Mouse (Mus musculus) forebrain, embryonic 14.5 days (tissue): ENCODE measurements around the gene Iapp. TPM values are rescaled to one million over a fixed set of nuclear protein-coding genes. Genes with fewer than 3 reads are reported as not detected.
A peak's percentile ranks its signal among the peaks of the same experiment; 100 is the strongest.
"Not testable (repeated sequence)": the region's sequence is repeated elsewhere in the genome, so short reads cannot be mapped to it uniquely, and the experiment has no call there.

ENCODE experiments used
- ATAC-seq: fragments of 200-750 bp; cut with Nextera tagmentation; 2 replicates; pipeline ENCODE4 v1.8.0; 2017; ENCODE audit warnings: mild to moderate bottlenecking, moderate library complexity
- DNase-seq: peaks from one replicate; pipeline ENCODE4 v3.0.0-alpha.2; 2015; ENCODE audit warnings: low spot score
- H3K27ac ChIP-seq: fragments of 300-500 bp; sonication (generic); 2 replicates; pipeline ENCODE4 v1.5.1; 2014; ENCODE audit warnings: low read depth, mild to moderate bottlenecking, control low read depth, low read length, moderate library complexity
- H3K27me3 ChIP-seq: fragments of 300-500 bp; sonication (generic); replicated peaks from 2 replicates; pipeline ENCODE4 v1.6.1; 2014; ENCODE audit warnings: low read length, control low read depth, mixed read lengths; ENCODE audit not compliant: control insufficient read depth, insufficient read depth
- H3K36me3 ChIP-seq: fragments of 300-500 bp; sonication (generic); 2 replicates; pipeline ENCODE4 v1.6.1; 2014; ENCODE audit warnings: low read length, control low read depth; ENCODE audit not compliant: control insufficient read depth, insufficient read depth
- H3K4me1 ChIP-seq: fragments of 300-500 bp; sonication (generic); 2 replicates; pipeline ENCODE4 v1.6.1; 2014; ENCODE audit warnings: antibody characterized with exemption, low read length, control low read depth; ENCODE audit not compliant: control insufficient read depth, insufficient read depth
- H3K4me2 ChIP-seq: fragments of 300-500 bp; sonication (generic); 2 replicates; pipeline ENCODE4 v1.6.1; 2014; ENCODE audit warnings: mild to moderate bottlenecking, control low read depth, low read length
- H3K4me3 ChIP-seq: fragments of 300-500 bp; sonication (generic); 2 replicates; pipeline ENCODE4 v1.5.1; 2014; ENCODE audit warnings: low read depth, low read length, control low read depth
- H3K9ac ChIP-seq: fragments of 300-500 bp; sonication (generic); 2 replicates; pipeline ENCODE4 v1.6.1; 2014; ENCODE audit warnings: mild to moderate bottlenecking, low read length, control low read depth, moderate library complexity
- H3K9me3 ChIP-seq: fragments of 300-500 bp; sonication (generic); replicated peaks from 2 replicates; pipeline ENCODE4 v1.6.1; 2016; ENCODE audit warnings: low read length, control low read depth, mixed read lengths; ENCODE audit not compliant: control insufficient read depth
- WGBS: fragments of 180-500 bp; shearing (Covaris S2); extraction: QIAGEN DNeasy Blood & Tissue Kit; methylation state at CpG from one replicate; pipeline ENCODE4 v1.1.7; 2014; 5-methylcytosine and 5-hydroxymethylcytosine counted together
- polyA plus RNA-seq: library from polyadenylated mRNA; unstranded; fragments of >200 nt; fragmentation: Nextera tagmentation; extraction: Ambion mirVana; gene quantifications from 2 replicates; pipeline ENCODE4 v1.2.1, GENCODE M21; 2014

Iapp gene
- polyA plus RNA-seq: 0.71 TPM in 1 of 2 replicates, not detected in the other

DNA sequence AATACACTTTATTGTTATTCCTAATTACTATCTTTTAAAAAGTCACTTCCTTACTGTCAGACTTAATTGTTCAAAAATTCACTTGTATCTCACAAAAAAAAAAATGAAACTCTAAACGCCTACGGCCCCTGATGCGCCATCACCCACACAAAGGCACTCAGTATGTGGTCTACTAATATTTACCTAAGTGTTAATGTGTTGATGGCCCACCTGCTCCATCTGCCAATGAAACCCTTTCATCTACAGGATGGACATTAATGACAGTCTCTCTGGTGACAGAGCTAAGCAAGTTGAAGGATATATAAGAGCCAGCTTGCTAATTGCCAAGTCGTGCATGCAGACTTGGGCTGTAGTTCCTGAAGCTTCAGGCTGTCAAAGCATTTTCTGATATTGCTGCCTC, at the start of gene Iapp:
Gene Iapp (plus strand): TSS at position 326 of the 400 bp plus-strand sequence.
- 63% methylated on average over 4 of the region's 4 CpGs for WGBS
- DNase-seq: peak; percentile 4
- H3K27ac ChIP-seq: no peak within 1 kb of the TSS
- H3K4me2 ChIP-seq: no peak within 1 kb of the TSS
- H3K9me3 ChIP-seq: no peaks in the 10 kb centered on the region
- H3K4me3 ChIP-seq: no peak within 1 kb of the TSS
- no peak within 1 kb of the TSS for H3K9ac ChIP-seq
- ATAC-seq: no peak
- no peaks in the 10 kb centered on the region for H3K4me1 ChIP-seq
- H3K27me3 ChIP-seq: no peaks in the 10 kb centered on the region
- H3K36me3 ChIP-seq: no peaks in the 10 kb centered on the region

DNA sequence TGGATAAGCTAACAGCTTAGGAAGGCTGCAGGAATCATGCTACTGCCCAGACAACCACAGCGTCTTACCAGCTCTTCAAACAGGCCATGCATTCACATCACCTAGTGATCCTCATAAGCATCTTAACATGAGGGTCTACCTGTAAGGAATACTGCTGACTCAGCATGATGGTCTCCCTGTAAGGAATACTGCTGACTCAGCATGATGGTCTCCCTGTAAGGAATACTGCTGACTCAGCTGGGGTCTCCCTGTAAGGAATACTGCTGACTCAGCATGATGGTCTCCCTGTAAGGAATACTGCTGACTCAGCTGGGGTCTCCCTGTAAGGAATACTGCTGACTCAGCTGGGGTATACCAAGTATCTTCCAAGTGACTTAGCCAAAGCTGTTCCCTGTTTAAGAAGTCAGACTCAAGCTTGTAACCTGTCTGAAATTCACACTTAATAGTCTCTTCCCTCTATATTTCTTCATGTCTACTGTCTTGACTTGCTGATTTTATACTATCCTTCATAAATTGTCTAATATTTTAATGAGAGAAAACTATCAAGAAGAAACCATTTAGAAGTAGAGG, 47.4 kb upstream of the Iapp start:
- 97% methylated on average over 1 of the region's 1 CpGs for WGBS
- ATAC-seq, H3K9ac ChIP-seq, H3K27ac ChIP-seq, H3K9me3 ChIP-seq, H3K4me3 ChIP-seq, H3K36me3 ChIP-seq, H3K4me1 ChIP-seq, DNase-seq, H3K4me2 ChIP-seq, H3K27me3 ChIP-seq: not testable (repeated sequence)

DNA sequence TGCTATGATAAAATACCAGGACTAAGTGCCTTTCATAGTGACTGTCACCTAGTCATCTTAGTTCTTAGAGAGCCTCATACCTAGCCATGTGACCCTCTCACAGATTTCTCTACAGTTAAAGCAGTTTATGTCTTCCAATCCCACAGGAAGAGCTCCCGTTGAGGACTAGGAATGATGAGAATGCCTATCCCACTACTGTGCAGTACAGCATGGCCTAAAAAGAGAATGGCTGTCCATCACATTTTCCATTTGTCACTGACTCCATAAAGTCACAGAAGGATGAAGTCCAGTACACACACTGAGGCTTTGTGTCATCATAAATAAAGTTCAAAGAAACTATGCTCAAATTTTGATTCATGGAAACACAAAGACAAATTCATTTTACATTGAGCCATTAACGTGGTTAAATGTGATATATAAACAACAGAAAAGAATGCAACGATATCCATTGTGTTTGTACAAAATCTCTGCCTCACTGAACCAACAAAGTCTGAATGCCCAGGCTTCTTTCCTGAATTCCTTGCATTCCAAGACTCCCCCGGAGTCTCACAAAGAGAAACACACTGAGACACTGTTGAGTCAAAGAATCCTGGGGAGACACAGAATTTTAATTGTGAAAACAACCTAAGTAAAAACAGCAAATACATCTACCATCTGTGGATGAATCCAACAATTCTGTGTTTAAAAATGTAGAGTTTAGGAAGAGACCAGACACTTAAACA, 22.3 kb upstream of the Iapp start:
- Histone ChIP-seq H3K4me2 (no peak overlapping the region), H3K4me3 (no peak overlapping the region), H3K4me1 (no peaks in the 10 kb centered on the region), H3K27me3 (no peaks in the 10 kb centered on the region), H3K9ac (no peak overlapping the region), H3K9me3 (no peaks in the 10 kb centered on the region), H3K27ac (no peak overlapping the region), H3K36me3 (no peaks in the 10 kb centered on the region)
- ATAC-seq: no peak
- 3% methylated on average over 4 of the region's 4 CpGs for WGBS
- no peak for DNase-seq

DNA sequence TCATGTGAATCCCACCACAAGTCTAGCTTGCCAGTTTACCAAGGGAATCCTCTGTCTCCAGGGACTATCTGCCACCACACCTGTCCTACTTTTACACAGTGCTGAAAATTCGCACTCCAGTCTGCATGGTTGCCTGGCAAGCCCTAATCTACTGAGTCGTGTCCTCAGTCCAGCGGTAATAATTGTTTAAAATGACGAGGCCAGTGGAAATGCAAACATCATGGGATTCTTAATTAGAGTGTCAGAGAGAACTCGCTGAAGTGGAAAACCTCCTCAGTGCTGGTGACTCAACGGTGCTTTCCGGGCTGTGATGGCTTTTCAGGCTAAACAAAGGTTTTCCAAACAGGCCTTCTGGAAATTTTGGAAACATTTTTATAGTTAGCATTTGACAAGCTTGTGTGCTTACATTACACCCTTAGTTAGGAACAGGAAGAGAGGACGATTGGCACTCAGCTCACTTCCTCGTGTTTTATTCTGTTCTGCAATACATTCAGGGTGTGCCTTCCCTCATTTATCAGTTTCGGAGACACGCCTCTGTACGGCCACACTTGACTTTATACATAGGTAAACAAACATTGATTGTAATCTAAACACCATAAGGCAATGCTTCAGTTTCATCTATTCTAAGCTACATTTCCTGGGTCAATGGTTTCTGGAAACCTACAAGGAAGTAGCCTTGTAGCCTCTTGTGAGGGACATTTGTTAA, 8.7 kb upstream of the Iapp start:
- Histone ChIP-seq H3K9me3 (no peaks in the 10 kb centered on the region), H3K9ac (no peak overlapping the region), H3K36me3 (no peaks in the 10 kb centered on the region), H3K27ac (no peak overlapping the region), H3K27me3 (no peaks in the 10 kb centered on the region), H3K4me3 (no peak overlapping the region), H3K4me2 (no peak overlapping the region), H3K4me1 (no peaks in the 10 kb centered on the region)
- DNase-seq: no peak
- 50% methylated on average over 12 of the region's 12 CpGs for WGBS
- ATAC-seq: no peak

DNA sequence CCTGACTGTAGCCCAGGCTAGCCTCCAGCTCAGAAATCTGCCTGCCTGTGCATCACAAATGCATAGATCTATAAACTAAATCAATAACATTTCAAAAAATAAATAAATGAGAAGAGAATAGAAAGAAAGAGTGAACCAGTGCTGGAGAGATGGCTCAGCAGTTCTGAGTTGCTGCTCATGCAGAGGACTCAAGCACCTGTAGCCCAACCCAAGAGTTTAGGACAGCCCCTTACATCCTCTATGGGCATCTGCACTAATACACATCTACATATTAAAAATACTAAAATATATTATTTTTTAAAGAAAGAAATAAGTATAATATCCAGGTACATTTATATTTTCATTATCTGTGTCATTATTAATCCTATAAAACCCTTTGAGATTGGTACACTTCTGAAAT, 6.9 kb downstream of the Iapp start:
- 0 out of 2 replicates have a peak, but pooled peaks cover 3% of the 10 kb centered on the region for H3K9me3 ChIP-seq
- no peaks in the 10 kb centered on the region for H3K4me1 ChIP-seq
- H3K9ac ChIP-seq: no peak overlapping the region
- H3K27ac ChIP-seq: no peak overlapping the region
- no peaks in the 10 kb centered on the region for H3K36me3 ChIP-seq
- H3K4me2 ChIP-seq: no peak overlapping the region
- DNase-seq (no peak), ATAC-seq (no peak)
- no peak overlapping the region for H3K4me3 ChIP-seq
- H3K27me3 ChIP-seq: no peaks in the 10 kb centered on the region

DNA sequence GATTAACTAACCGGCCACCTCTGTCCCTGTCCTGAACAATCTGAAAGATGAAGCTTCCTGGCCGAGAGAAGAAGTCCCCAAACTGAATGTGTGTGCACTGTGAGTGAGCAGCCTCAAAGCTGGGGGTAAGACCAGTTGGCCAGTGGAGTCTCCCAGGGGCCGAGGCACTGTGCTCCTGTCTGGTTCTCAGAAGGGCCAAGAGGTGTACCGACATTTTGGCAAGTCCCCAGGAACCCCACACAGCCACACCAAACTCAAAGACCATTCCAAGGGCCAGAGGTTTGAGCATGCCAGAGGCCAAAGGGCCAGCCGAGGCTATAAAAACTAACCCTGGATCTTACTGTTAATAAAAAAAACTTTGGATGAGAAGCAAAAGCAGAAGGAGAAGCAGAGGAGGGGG, 16.1 kb downstream of the Iapp start:
- Histone ChIP-seq H3K4me1 (no peaks in the 10 kb centered on the region), H3K36me3 (no peaks in the 10 kb centered on the region), H3K9ac (no peak overlapping the region), H3K27ac (no peak overlapping the region), H3K4me3 (no peak overlapping the region), H3K4me2 (no peak overlapping the region), H3K27me3 (no peaks in the 10 kb centered on the region), H3K9me3 (0 out of 2 replicates have a peak, but pooled peaks cover 3% of the 10 kb centered on the region)
- ATAC-seq (no peak), DNase-seq (no peak)
- 81% methylated on average over 5 of the region's 5 CpGs for WGBS

DNA sequence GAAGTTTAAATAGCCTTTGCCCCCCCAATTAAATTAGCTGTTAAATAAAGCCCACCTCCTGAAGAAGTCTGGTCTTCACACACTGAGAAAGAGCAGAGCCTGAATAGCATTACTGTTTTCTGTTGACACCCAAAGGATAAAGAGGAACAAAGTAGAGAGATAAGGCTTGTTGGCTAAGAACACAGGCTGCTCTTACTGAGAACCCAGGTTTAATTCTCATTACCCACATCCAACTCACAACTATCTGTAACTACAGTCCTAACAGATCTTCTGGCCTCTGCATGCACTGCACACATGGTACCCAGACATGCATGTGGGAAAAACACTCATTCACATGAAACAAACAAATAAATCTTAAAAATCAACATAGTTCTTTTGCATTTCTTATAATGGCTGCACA, 18.9 kb downstream of the Iapp start:
- Histone ChIP-seq H3K9ac (no peak overlapping the region), H3K27me3 (no peaks in the 10 kb centered on the region), H3K27ac (no peak overlapping the region), H3K36me3 (no peaks in the 10 kb centered on the region), H3K9me3 (no peaks in the 10 kb centered on the region), H3K4me3 (no peak overlapping the region), H3K4me1 (no peaks in the 10 kb centered on the region), H3K4me2 (no peak overlapping the region)
- no peak for DNase-seq
- ATAC-seq: no peak

DNA sequence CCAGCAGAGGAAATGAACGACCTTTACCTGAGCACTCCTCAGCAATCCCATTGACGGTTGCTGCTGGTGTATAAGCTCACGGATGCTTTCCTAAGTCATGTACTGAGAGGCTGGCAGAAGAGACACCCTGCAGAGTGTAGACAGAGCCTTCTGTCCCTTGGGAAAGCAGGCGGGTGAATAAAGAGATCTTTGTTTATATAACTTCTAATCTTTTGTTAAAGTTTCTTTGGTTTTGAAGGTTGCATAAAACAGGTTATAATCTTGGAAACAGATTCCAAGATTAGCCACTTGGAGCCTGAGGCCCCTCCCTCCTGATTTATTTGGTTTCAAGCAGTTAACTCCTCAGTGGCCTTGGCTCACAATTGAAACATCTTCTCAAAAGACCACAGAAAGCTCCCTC, 24.7 kb downstream of the Iapp start, which contains the start of gene Slco1a5:
Gene Slco1a5 (minus strand): TSS at position 101 of the 400 bp plus-strand sequence.
- Histone ChIP-seq H3K4me1 (no peaks in the 10 kb centered on the region), H3K27ac (no peak within 1 kb of the TSS), H3K36me3 (no peaks in the 10 kb centered on the region), H3K9me3 (no peaks in the 10 kb centered on the region), H3K4me3 (no peak within 1 kb of the TSS), H3K9ac (no peak within 1 kb of the TSS), H3K27me3 (no peaks in the 10 kb centered on the region), H3K4me2 (no peak within 1 kb of the TSS)
- DNase-seq (no peak), ATAC-seq (no peak)
- WGBS: 2% methylated on average over 4 of the region's 4 CpGs

DNA sequence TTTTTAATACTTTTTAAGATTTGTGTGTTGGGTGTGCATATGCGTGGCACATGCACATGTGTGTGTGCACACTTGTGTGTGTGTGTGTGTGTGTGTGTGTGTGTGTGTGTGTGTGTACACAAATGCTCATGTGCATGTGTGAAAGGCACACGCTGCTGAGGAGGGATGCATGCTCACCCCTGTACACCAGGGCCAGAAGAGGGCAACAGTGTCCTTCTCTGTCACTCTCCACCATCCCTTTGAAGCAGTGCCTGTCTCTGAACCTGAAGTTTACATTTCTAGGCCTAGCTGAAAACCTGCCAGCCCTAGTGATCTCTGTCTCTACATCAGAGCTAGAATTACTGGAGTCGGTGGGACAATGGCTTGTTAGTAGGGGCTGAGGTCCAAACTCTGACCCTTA, 28.4 kb downstream of the Iapp start:
- ATAC-seq (no peak), DNase-seq (no peak)
- H3K27ac ChIP-seq: no peak overlapping the region
- H3K4me1 ChIP-seq: no peaks in the 10 kb centered on the region
- no peaks in the 10 kb centered on the region for H3K27me3 ChIP-seq
- H3K4me3 ChIP-seq: no peak overlapping the region
- H3K4me2 ChIP-seq: no peak overlapping the region
- no peak overlapping the region for H3K9ac ChIP-seq
- no peaks in the 10 kb centered on the region for H3K36me3 ChIP-seq
- H3K9me3 ChIP-seq: no peaks in the 10 kb centered on the region
- 88% methylated on average over 3 of the region's 3 CpGs for WGBS
